Mouse (Mus musculus): Measurements from ENCODE around the gene Lrfn3.

- TF ChIP-seq CTCF (IDR thresholded peaks at IDR 0.05; ENCODE audit: extremely low read depth, insufficient read depth, low read length) (no peak), POLR2A (IDR thresholded peaks at IDR 0.05; ENCODE audit: extremely low read depth, insufficient read depth, low read length) (no peak)
Measured at GRCm38 (mm10) chr7:30367466-30367865, 4.9 kb upstream of the Lrfn3 start.
